Mouse (Mus musculus): ENCODE data around the gene Plcb4. TPM values are rescaled to one million over a fixed set of nuclear protein-coding genes. Genes with fewer than 3 reads are reported as not detected.

Gene Plcb4
- 1 to 10 TPM in 1 of 2 experiments, under 1 TPM in 1; 0.15 to 1.2 TPM for total RNA-seq (2023)

DNA sequence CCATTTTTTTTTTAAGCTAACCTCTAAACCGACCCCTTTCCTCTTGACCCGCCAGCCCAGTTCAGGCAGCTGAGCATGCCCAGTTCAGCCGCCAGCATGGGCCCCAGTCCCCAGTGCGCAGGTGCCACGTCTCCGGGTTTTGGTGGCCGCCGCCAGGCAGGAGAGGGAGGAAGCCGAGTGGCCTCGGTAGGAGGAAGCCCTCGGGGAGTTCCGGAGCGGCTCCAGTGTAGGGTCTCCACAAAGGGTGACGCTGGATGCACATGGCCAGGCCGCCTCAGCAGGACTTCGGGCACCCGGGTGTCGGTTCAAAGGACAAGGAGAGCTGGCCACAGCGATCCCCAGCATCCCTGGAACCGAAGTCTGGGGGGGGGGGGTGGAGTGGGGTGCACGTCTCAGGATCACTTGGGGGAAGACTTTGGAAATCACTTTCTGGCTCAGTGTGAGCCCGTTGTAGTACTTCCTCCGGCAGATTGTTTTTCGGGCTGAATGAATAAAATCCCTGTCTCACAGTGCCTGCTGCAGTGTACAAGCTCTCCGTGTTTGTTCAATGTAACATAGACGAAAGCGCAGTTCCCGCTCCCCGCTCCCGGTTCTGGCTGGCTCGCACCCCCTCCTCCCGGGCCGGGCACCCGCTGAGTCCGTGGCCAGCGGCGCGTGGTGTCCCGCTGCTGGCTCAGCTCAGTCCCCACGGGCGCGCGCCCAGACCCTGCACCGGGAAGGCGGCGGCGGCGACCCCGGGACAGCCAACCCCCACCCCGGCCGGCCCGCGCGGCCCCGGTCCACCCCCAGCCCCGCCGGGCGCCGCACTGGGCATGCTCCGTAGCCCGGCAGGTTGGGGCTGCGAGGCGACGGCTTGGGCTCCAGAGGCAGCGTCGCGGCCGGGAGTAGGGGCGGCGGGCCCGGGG is at the start of gene Plcb4:
Gene Plcb4 (plus strand): TSS at position 526 of the 905 bp plus-strand sequence.

DNA sequence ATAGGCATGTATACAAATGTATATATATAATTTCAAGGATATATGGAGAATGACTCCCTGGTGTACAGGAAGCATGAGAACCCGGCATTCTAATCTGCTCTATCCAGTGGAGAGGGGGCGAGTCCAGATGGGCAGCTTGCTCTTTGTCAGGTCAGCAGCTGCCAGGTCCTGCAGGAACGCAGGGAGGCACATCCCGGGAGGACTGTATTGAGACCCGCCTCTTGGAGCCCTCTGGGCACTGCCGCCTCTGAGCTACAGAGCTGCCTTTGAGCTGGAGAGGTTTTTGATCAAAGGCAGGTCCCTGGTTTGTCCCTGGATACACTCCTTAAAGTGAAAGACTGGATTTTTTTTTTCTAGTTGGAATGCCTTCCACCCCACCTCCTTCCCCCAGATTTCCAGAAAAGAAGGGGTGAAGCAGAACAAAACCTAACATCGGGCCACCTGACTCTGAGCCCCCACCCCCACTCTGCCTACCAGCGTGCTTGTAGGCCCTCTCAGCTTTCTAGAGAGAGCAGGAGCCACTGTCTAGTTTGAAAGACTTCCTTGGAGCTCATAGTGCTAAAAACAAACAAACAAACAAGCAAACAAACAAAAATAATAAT is 393.0 kb downstream of the Plcb4 start, which contains the start of gene Lamp5:
Gene Lamp5 (plus strand): TSS at position 552 of the 602 bp plus-strand sequence.

